Mouse (Mus musculus) ES-E14 (cell line): ENCODE results near the gene Plce1. TPM values are rescaled to one million over a fixed set of nuclear protein-coding genes. Genes with fewer than 3 reads are reported as not detected.
A peak's percentile ranks its signal among the peaks of the same experiment; 100 is the strongest.

Source experiments
- DNase-seq: peaks from one replicate; pipeline ENCODE4 v3.0.0-alpha.2; 2013; ENCODE audit warnings: low read depth, low spot score
- H3K27ac ChIP-seq: 2 replicates; pipeline ENCODE4 v1.5.1; 2012; ENCODE audit warnings: low read depth, mild to moderate bottlenecking, low read length, moderate library complexity, mixed read lengths; ENCODE audit not compliant: poor library complexity, insufficient read depth, severe bottlenecking
- H3K36me3 ChIP-seq: 2 replicates; pipeline ENCODE4 v1.6.1; 2012; ENCODE audit warnings: mild to moderate bottlenecking, low read length, moderate library complexity, mixed read lengths; ENCODE audit not compliant: control insufficient read depth, poor library complexity, insufficient read depth, severe bottlenecking
- H3K4me1 ChIP-seq, 2 experiments: fragments of 150-350 bp in 1 of 2; sonication (generic) in 1 of 2; 2 replicates each; pipeline ENCODE4 v1.6.1; 2012; ENCODE audit warnings: low read length in 2 of 2, mild to moderate bottlenecking in 1 of 2, mixed read lengths in 1 of 2; ENCODE audit not compliant: control insufficient read depth in 2 of 2, insufficient read depth in 2 of 2, poor library complexity in 1 of 2
- H3K4me3 ChIP-seq, 2 experiments: fragments of 150-350 bp in 1 of 2; sonication (generic) in 1 of 2; 2 replicates each; pipeline ENCODE4 v1.5.1; 2012; ENCODE audit warnings: low read length in 2 of 2, low read depth in 1 of 2, mild to moderate bottlenecking in 1 of 2, mixed read lengths in 1 of 2; ENCODE audit not compliant: insufficient read depth in 1 of 2, poor library complexity in 1 of 2, severe bottlenecking in 1 of 2
- H3K9ac ChIP-seq: 2 replicates; pipeline ENCODE4 v1.6.1; 2012; ENCODE audit warnings: low read depth, mild to moderate bottlenecking, low read length, mixed read lengths; ENCODE audit not compliant: poor library complexity, insufficient read depth, severe bottlenecking
- H3K9me3 ChIP-seq: fragments of 150-350 bp; sonication (generic); 2 replicates; pipeline ENCODE4 v1.6.1; 2012; ENCODE audit warnings: low read depth, mild to moderate bottlenecking, low read length; ENCODE audit not compliant: control insufficient read depth, insufficient read depth
- CHD2 ChIP-seq: IDR thresholded peaks from 2 replicates; pipeline ENCODE4 v1.6.1; 2014; ENCODE audit warnings: mild to moderate bottlenecking, low read depth, low read length, inconsistent platforms
- HCFC1 ChIP-seq: IDR thresholded peaks from 2 replicates; pipeline ENCODE4 v1.6.1; 2012; ENCODE audit warnings: low read length, inconsistent platforms, borderline replicate concordance; ENCODE audit not compliant: insufficient read depth
- MAFK ChIP-seq: IDR thresholded peaks from 2 replicates; pipeline ENCODE4 v1.6.1; 2014; ENCODE audit warnings: mild to moderate bottlenecking, low read depth, low read length, inconsistent platforms; ENCODE audit not compliant: insufficient read depth
- ZC3H11A ChIP-seq: IDR thresholded peaks from 2 replicates; pipeline ENCODE4 v1.6.1; 2012; ENCODE audit warnings: low read depth, mild to moderate bottlenecking, inconsistent platforms, low read length, borderline replicate concordance
- ZNF384 ChIP-seq: IDR thresholded peaks from 2 replicates; pipeline ENCODE4 v1.6.1; 2012; ENCODE audit warnings: low read depth, low read length, inconsistent platforms
- in situ Hi-C, 2 experiments: fragments of 600-800 bp; cut with MboI; formaldehyde crosslinking; loops; one replicate each; pipeline ENCODE4 v1.15.1; 2025; ENCODE audit warnings: low sequenced_read_pairs in 2 of 2, inconsistent platforms in 1 of 2; ENCODE audit not compliant: unreplicated experiment in 2 of 2
- total RNA-seq: library from RNA; depleted of rRNA; stranded (reverse); fragments of 300-350 nt; gene quantifications from 2 replicates; pipeline ENCODE4 v1.2.3, GENCODE M21; 2012

Gene Plce1
- total RNA-seq, 1 experiment = 2.2 TPM

DNA sequence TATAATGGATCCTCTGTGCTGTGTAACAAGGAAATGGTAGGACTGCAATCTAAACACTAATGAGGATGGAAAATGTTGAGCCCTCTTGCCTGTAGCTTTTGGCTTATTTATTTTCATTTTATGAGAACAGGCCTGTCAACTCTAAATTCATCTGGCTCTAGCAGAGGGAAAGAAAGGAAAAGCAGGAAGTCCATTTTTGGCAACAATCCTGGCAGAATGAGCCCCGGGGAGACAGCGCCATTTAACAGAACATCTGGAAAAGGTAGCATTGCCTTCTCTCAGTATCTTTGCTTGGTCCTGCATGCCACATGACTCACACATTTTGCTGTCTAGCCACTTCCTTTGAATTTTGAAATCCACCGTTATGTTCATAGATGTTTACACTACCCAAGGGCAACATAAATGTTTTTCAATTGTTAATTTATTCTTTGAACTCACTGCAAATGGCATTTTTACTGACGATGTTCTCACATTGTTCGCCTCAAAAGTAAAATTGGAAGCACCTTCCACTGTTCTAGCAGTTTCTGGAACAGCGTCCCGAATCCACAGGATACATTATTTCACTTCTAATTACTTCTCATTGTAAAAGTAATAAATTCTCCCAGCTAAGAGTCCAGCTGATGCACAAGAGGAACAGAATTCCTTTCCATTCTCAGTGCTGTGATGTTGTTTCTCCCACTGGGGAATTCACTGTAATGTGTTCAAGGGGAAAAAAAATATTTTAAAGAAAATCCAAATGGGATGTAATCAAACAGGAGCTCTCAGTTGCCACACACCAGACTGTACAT, 278.0 kb downstream of the Plce1 start:
- Histone ChIP-seq H3K27ac (no peak overlapping the region), H3K36me3 (no peaks in the 10 kb centered on the region), H3K4me3 (no peak overlapping the region), H3K4me1 (0 out of 4 replicates have a peak, but pooled peaks cover 0 to 3% of the 10 kb centered on the region in 2 experiments), H3K9me3 (no peaks in the 10 kb centered on the region), H3K9ac (no peak overlapping the region)
- no peak for TF ChIP-seq MAFK
- no peak for TF ChIP-seq ZNF384
- no peak for TF ChIP-seq CHD2
- TF ChIP-seq ZC3H11A = no peak
- TF ChIP-seq HCFC1 = no peak
- no peak for DNase-seq
- in situ Hi-C loops = loop anchor here in 1 of 2 experiments (25.0 kb wide), 1 partner anchor 322 kb away; no protein-coding TSS in a partner anchor

DNA sequence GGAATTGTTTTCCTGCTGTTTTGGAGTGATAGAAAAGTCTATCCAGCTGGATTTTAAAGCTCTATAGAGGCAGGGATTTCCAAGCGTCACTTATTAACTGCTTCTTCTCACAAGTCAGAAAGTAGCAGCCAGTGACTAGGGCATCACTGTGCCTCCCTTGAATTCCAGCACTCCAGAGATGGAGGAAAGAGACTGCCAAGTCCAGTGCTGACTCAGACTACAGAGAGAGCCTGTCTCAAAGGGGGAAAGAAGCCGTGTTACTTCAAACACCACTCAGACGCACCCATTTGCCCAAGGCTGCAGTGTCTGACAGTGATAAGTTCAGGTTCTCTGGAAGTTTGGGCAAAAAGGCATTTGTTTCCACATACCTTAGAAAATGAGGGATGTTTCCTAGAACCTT, 279.5 kb downstream of the Plce1 start:
- 0 out of 4 replicates have a peak, but pooled peaks cover 0 to 3% of the 10 kb centered on the region in 2 experiments for H3K4me1 ChIP-seq
- H3K9me3 ChIP-seq = no peaks in the 10 kb centered on the region
- H3K4me3 ChIP-seq = no peak overlapping the region
- no peak overlapping the region for H3K9ac ChIP-seq
- no peaks in the 10 kb centered on the region for H3K36me3 ChIP-seq
- no peak for DNase-seq
- in situ Hi-C loops = loop anchor here in 1 of 2 experiments (25.0 kb wide), 1 partner anchor 323 kb away; no protein-coding TSS in a partner anchor
- no peak for TF ChIP-seq MAFK
- TF ChIP-seq HCFC1 = no peak
- TF ChIP-seq ZC3H11A = no peak
- no peak for TF ChIP-seq ZNF384
- TF ChIP-seq CHD2 = no peak
- H3K27ac ChIP-seq = no peak overlapping the region

- in situ Hi-C loops = loop anchor here in 1 of 2 experiments (25.0 kb wide), 1 partner anchor 329 kb away; no protein-coding TSS in a partner anchor
- Histone ChIP-seq H3K4me1 (no peaks in the 10 kb centered on the region), H3K4me3 (no peak overlapping the region), H3K36me3 (no peaks in the 10 kb centered on the region), H3K9ac (no peak overlapping the region), H3K27ac (no peak overlapping the region), H3K9me3 (no peaks in the 10 kb centered on the region)
- TF ChIP-seq ZNF384 = no peak
- TF ChIP-seq MAFK = no peak
- TF ChIP-seq CHD2 = no peak
- TF ChIP-seq HCFC1 = no peak
- TF ChIP-seq ZC3H11A = no peak
- DNase-seq = no peak
Observed at GRCm38 (mm10) chr19:38766306-38766705, 285.4 kb downstream of the Plce1 start.

DNA sequence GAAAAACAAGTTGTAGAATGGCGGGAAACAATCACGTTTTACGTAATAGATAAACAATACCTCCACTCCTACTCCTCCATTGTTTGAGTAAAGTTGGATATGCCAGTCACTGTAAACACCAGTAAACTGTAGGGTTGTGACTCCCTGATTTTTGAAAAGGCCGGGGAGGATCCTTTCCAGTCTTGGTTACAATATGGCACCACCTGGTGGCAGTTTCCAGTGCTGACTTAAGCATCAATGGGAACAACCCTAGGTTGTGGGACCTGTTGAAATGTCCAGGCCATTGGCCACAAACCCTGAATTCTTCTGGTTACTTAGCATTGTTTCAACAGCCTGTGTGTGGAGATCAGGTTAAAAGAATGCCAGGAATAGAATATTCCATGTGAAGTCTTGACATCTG, 294.6 kb downstream of the Plce1 start:
- Histone ChIP-seq H3K9ac (no peak overlapping the region), H3K27ac (no peak overlapping the region), H3K36me3 (no peaks in the 10 kb centered on the region), H3K4me1 (no peaks in the 10 kb centered on the region), H3K9me3 (no peaks in the 10 kb centered on the region), H3K4me3 (no peak overlapping the region)
- in situ Hi-C loops = loop anchor here in 1 of 2 experiments (10.0 kb wide), 1 partner anchor 351 kb away; no protein-coding TSS in a partner anchor
- TF ChIP-seq CHD2 (no peak), ZNF384 (no peak), ZC3H11A (peak; percentile 45), MAFK (no peak; the same call in 1 of the 2 replicates)
- DNase-seq = peak; percentile 42
